Mouse (Mus musculus) activated CD4-positive, CD25-positive, alpha-beta regulatory T cell, adult 4 months (primary cell): ENCODE measurements at regions not wholly inside any gene's neighbourhood (a gene's known extent, or its start where the extent isn't known, plus 50 kb on each side); places are given as distances from the start of the nearest gene placed in this dataset.
"Not testable (repeated sequence)": the region's sequence is repeated elsewhere in the genome, so short reads cannot be mapped to it uniquely, and the experiment has no call there.

Experiments
- ATAC-seq: one replicate; pipeline ENCODE4 v1.8.0; 2017

DNA sequence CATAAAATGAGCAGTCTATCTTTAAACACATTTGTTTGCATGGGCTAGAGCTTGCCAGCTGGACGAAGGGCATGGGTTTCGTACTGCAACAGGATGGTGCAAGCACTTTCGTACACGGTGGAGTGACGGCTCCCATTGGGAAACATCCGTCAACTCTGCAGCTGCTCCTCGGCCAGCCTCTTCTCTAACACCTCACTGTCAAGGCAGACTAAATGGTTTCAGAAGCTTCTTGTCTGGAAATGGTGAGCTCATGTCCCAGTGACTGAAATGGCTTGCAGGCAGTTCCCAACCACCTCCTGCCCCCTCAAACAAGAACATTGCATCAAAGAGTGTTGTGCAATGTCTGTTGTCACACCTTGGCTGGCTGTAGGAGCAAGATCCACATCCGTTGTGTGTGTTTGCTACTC lies 163.4 kb downstream of the Trib2 start:
- no peak for ATAC-seq

DNA sequence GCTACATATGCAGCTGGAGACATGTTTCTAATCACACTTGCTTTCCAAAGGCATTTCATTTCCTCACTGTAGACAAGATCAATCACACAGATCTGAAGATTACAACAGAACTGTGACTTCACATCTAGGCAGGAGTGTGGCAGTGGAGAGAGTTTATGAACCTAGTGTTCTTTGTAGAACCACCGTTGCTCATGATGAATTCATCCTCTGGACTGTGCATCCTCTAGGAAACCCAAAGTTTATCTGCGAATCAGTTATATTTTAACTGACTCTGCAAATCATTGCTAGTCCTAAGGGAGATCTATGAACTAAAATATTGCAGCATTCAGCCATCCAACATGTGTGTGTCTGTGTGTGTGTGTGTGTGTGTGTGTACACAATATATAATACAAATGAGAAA lies 165.4 kb downstream of the Trib2 start:
- no peak for ATAC-seq

DNA sequence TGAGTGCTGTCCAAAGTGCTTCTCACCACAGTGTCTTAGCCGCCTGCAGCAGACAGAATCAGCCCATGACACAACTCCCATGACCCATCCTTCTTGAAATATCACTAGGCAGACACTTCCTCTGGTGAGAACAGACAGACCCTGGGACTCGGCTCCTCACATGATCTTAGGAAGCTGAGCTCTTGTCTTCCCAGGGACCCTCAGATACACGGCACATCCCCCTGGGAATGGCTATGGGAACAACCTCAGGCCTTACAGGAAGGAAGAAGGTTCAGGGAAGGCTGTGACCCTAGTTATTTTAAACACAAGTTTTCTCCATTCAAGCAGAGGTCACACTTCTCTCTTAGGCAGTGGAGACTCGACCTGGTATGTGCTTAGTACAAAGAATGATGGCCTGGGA lies 166.8 kb downstream of the Trib2 start:
- no peak for ATAC-seq

DNA sequence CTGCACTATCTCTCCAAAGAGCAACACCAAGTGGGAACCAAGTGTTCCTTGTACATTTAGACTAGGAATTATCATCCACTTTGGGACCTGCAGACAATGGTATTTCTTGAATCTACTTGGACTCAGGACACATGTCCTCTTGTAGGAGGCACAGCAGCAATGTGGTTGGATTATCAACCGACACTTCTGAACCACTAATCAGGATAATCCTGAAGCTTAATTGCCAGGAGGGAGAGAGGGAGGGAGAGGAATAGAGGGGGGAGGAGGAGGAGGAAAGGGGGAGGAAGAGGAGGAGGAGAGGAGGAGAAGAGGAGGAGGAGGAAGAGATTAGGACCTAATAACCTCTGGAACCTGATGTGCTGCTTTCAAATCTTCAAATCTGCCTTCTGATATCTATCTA lies 167.5 kb downstream of the Trib2 start:
- no peak for ATAC-seq

DNA sequence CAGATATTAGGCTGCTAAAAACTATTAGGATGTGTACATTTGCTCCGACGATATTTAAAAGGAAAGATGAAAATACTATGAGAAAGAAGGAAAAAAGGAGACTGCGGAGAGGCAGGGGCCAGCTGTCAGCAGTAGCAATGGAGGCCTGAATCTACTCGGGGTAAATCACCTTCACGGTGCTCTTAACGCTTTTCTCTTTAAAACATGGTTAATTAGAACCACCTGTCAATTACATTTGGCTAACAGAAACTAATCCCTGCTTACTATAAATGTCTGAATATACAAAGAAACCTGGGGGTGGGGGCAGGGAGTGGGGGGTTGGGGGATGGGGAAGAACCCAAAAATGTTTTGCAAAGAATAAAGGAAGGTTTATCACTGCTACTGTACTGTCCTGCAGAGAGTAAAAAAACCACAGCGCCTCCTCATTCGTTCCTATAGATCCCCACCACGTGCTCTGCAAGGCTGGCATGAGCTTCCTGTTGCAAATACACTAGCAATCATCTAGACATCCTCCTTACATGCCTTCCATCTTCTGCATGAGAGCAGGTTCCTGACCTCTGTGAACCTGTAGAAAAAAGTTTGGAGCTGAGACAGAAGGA lies 172.5 kb downstream of the Trib2 start:
- no peak for ATAC-seq

- ATAC-seq = no peak
These were observed 173.1 kb downstream of the Trib2 start for GRCm38 (mm10) chr12:15643669-15644068.

- no peak for ATAC-seq
These were observed 176.4 kb downstream of the Trib2 start for GRCm38 (mm10) chr12:15640320-15640719.

DNA sequence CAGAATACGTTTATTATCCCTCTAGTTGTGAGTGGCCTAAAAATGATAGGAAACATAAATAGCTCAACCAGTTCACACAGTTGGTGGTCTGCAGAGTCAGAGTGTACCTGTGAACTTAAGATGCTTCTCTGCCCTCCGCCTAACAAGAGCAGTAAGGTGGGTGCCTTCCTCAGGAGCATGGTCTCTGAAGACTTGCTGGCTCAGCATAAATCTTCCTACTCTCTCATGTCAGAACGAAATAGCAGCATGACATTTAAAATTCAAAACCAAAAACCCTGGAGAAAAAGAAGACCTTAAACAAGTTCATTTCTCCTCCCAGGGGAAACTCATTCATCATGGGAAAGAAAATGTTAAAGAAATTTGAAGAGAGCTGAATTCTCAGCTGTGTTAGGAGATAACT lies 186.8 kb downstream of the Trib2 start:
- no peak for ATAC-seq

DNA sequence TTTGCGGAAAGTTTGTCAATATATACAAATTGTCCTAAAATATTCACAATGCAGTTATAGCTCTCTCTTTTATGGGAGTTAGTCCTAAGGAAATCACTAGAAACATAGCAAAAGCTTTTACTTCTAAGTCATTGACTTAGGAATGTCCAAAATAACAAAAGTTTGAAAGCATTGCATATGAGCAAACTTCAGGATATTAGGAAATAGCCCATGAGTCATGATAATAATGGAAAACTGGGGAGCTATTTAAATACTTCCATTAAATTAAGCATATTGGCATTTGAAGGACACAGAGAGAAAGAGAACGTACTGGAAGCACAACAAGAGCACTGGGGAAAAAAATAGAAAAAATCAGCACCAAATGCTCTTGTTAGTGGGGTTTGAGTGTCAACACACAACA lies 197.2 kb downstream of the Trib2 start:
- no peak for ATAC-seq

- no peak for ATAC-seq
These were observed 199.4 kb downstream of the Trib2 start for GRCm38 (mm10) chr12:15617312-15617711.

GRCm38 (mm10) chr12:15611847-15612580 lies 204.7 kb downstream of the Trib2 start:
- ATAC-seq = no peak

GRCm38 (mm10) chr12:15607091-15607490 lies 209.6 kb downstream of the Trib2 start:
- no peak for ATAC-seq

GRCm38 (mm10) chr12:15606095-15606494 lies 210.6 kb downstream of the Trib2 start:
- no peak for ATAC-seq

GRCm38 (mm10) chr12:15604630-15605029 lies 212.1 kb downstream of the Trib2 start:
- ATAC-seq = no peak

DNA sequence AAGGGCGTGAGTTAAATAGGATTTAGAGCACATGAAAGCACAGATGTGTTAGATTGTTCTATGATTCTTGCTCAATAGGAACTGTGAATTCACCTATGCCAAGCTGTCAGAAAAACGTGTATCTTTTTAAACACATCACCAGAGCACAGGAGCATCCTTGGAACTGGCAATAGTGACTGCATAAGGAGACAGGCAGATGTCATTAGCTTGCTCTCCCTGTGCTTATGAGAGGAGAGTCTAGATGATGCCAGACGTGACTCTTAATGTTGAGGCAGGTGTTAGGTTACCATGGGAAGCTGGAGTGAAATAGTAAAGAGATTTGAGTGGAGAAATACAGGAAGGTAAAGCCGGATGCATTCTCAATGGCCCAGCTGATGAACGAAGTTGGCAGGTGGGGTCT lies 212.8 kb downstream of the Trib2 start:
- no peak for ATAC-seq

GRCm38 (mm10) chr12:15603319-15603718 lies 213.4 kb downstream of the Trib2 start:
- ATAC-seq = peak; percentile 28

DNA sequence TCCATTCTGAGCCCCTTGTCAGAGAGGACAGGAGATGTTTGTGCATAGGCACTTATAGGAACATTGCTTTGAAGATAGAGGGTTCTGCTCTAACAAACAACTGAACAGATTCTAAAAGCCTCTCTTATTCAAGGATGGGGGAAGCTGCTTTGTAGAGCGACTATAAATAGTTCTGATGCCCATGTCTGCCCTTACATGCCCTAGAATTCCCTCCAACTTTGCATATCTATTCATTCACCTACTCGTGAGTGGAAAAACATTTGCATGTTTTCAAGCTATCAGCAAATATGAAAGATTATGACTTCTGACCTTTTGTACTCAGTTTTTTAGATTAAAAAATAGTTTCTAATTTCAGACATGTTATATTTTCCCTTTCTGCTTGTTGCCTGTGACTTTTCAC lies 222.0 kb downstream of the Trib2 start:
- ATAC-seq = no peak

DNA sequence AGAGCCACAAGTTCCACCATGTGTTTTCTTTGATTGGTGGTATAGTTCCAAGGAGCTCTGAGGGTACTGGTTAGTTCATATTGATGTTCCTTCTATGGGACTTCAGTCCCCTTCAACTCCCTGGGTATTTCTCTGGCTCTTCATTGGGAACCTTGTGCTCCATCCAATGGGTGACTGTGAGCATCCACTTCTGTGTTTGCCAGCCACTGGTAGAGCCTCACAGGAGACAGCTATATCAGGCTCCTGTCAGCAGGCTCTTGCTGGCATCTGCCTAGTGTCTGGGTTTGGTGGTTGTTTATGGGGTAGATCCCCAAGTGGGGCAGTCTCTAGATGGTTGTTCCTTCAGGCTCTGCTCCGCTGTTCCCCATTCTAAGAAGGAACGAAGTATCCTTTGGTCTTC lies 228.9 kb downstream of the Trib2 start:
- not testable (repeated sequence) for ATAC-seq

DNA sequence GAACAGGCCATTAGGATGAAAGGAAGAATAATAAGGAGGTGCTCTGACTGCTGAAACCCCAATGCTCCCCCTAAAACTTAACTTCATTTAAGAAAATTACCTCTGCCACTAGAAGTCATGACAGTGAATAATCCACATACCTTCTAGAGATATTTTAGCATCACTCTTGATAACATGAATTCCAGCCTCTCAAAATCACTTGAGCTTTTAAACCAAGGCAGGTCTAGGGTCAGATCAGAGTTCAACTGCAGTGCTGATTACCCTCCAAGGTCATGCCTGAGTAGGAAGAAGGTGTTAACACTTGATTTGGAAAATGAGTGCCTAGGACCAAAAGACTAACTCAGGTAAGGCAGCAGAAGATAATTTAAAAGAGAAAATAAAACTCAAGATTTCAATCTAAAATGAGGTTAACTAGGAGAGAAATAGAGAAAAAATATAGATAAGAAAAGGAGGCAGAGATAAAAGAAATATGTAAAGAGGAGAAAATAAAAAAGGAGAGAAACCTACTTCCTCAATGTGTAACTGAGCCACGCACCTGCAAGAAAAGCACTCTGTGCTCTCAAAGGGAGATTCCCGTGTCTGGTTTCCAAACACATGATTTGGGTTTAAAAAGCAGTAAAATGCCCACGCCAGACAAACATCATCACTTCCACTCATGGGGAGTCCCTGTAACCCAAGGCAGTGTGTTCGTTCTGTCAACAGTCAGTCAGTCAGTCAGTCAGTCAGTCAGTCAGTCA lies 229.8 kb downstream of the Trib2 start:
- no peak for ATAC-seq

GRCm38 (mm10) chr12:15585845-15586244 lies 230.9 kb downstream of the Trib2 start:
- ATAC-seq = no peak

DNA sequence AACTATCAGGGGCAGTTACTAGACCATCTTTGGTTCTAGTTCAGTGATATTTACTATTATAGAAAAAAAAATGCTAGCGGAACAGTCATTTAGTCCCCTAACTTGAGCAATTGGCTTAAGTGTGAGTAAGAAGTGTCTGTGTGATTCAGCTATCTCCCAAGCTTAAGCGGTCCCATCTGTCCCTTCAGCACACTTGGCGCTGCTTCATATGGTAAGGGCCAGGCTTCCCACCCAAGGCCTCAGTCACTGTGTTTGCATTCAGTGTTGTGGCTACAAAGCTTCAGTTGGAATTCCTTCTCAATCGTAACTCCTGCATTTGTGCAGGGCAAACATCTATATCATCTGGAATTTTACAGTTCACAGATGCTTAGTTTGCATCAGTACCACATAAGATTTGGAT lies 232.0 kb downstream of the Trib2 start:
- no peak for ATAC-seq

DNA sequence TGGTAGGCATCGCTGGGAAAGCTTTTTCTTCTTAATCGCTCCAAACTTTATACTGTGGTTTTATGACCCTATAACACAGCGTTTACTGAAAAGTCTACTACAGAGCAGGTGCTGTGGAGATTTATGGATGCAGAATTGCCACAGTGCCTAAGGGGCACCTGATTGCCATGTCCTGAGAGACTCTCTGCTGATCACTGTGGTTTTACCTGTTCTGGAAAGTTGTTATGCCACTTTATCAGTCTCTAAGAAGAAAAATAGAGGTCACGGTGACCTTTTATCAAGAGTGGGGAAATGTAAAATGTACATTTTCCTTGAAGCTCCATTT lies 250.0 kb downstream of the Trib2 start:
- ATAC-seq = no peak

DNA sequence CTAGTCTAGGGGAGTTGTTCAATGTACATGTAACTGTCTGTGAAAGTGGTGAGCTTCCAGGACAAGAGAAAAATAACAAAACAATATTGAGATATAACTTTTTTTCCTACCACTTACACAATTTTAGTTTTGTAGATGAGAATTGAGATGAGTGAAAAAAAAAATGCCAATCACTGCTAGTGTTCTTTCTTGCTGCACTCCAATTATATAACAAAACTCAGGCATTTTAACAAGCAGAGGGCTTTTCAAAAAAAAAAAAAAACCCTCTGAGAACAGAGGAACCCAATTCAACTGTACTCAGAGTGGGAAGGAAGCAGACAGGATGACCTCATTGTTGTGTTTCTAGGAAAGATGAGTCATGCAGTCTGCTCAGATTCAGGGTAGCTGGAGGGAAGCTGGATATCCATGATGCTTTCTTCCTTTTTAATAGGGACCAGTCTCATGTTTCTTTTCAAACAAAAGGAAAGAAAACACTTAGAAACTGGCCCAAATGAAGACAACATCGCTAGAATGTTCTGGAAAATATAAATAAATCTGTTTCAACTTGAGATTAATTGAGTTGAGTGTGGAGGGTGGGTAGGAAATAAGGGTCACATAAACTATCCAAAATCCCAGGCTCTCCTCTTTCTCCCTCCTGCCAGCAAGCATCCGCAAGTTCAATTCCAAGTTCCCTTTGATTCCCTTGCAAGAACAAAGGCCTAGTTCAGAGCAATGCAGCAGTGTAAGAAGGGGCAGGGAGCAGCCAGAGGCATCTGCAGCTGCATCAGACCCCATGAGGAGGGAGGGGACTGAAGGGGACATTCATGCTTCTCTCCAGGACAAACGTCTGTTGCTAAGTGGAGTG lies 250.6 kb downstream of the Trib2 start:
- no peak for ATAC-seq
